Mouse (Mus musculus) liver (tissue): Measurements from ENCODE around the gene 2310022A10Rik.
A peak's percentile ranks its signal among the peaks of the same experiment; 100 is the strongest.

Source experiments
- DNase-seq: peaks from one replicate; pipeline ENCODE4 v3.0.0-alpha.2; 2020; ENCODE audit warnings: mixed read lengths

Gene 2310022A10Rik

GRCm38 (mm10) chr7:27591266-27592216 is 38.5 kb downstream of the 2310022A10Rik start, which contains the start of gene Akt2:
Gene Akt2 (plus strand): TSS chr7:27591552.
- peak; percentile 89 for DNase-seq

GRCm38 (mm10) chr7:27592217-27592929 is 39.3 kb downstream of the 2310022A10Rik start:
- DNase-seq = peak; percentile 70

GRCm38 (mm10) chr7:27592934-27593645 is 40.1 kb downstream of the 2310022A10Rik start:
- DNase-seq = peak; percentile 50

GRCm38 (mm10) chr7:27596586-27597503 is 43.8 kb downstream of the 2310022A10Rik start:
- no peak for DNase-seq

GRCm38 (mm10) chr7:27598053-27598452 is 45.0 kb downstream of the 2310022A10Rik start:
- no peak for DNase-seq

GRCm38 (mm10) chr7:27601628-27602027 is 48.6 kb downstream of the 2310022A10Rik start:
- no peak for DNase-seq

GRCm38 (mm10) chr7:27602161-27602560 is 49.1 kb downstream of the 2310022A10Rik start:
- no peak for DNase-seq

GRCm38 (mm10) chr7:27602835-27603234 is 49.8 kb downstream of the 2310022A10Rik start:
- DNase-seq = no peak

GRCm38 (mm10) chr7:27604661-27605348 is 51.8 kb downstream of the 2310022A10Rik start:
- DNase-seq = no peak

- DNase-seq = peak; percentile 18
Measured at GRCm38 (mm10) chr7:27605499-27606285, 52.7 kb downstream of the 2310022A10Rik start.

GRCm38 (mm10) chr7:27606481-27607254 is 53.6 kb downstream of the 2310022A10Rik start:
- no peak for DNase-seq

GRCm38 (mm10) chr7:27607580-27607979 is 54.5 kb downstream of the 2310022A10Rik start:
- no peak for DNase-seq

- no peak for DNase-seq
Measured at GRCm38 (mm10) chr7:27608130-27608529, 55.1 kb downstream of the 2310022A10Rik start.

- no peak for DNase-seq
Measured at GRCm38 (mm10) chr7:27609285-27609684, 56.3 kb downstream of the 2310022A10Rik start.

GRCm38 (mm10) chr7:27609688-27610087 is 56.7 kb downstream of the 2310022A10Rik start:
- DNase-seq = no peak

- no peak for DNase-seq
Measured at GRCm38 (mm10) chr7:27610370-27610769, 57.3 kb downstream of the 2310022A10Rik start.

GRCm38 (mm10) chr7:27610871-27611270 is 57.8 kb downstream of the 2310022A10Rik start:
- no peak for DNase-seq

- DNase-seq = no peak
Measured at GRCm38 (mm10) chr7:27612940-27613339, 59.9 kb downstream of the 2310022A10Rik start.

GRCm38 (mm10) chr7:27613751-27614499 is 60.9 kb downstream of the 2310022A10Rik start:
- DNase-seq = no peak
